Mouse (Mus musculus): Measurements from ENCODE around the gene Wrap53. TPM values are rescaled to one million over a fixed set of nuclear protein-coding genes. Genes with fewer than 3 reads are reported as not detected.

The Wrap53 gene
- polyA plus RNA-seq, 1 experiment from 2014 or later: 13.3 TPM

GRCm38 (mm10) chr11:69528031-69528390 lies 52.0 kb downstream of the Wrap53 start:
- H3K9me3 ChIP-seq (replicated peaks): no peaks in the 10 kb centered on the region
- H3K4me3 ChIP-seq: no peak overlapping the region
- WGBS: 87% methylated on average over 4 of the region's 4 CpGs
- peaks cover 5% of the 10 kb centered on the region; the same call in 1 of the 2 replicates for H3K4me1 ChIP-seq (replicated peaks)
- no peak for ATAC-seq (replicated peaks; ENCODE audit: insufficient number of reproducible peaks, insufficient read depth, low FRiP score, low read depth)
- no peak overlapping the region for H3K9ac ChIP-seq
- peaks cover 4% of the 10 kb centered on the region; the same call in 1 of the 2 replicates for H3K27me3 ChIP-seq
- no peak overlapping the region for H3K4me2 ChIP-seq
- H3K36me3 ChIP-seq: no peaks in the 10 kb centered on the region
- no peak overlapping the region for H3K27ac ChIP-seq

- Histone ChIP-seq H3K4me3 (peak overlapping the region; percentile 38), H3K36me3 (no peaks in the 10 kb centered on the region), H3K27me3 (peaks cover 4% of the 10 kb centered on the region; the same call in 1 of the 2 replicates), H3K9me3 (replicated peaks) (no peaks in the 10 kb centered on the region), H3K9ac (peak overlapping the region; percentile 34; the same call in 1 of the 2 replicates), H3K4me2 (peak overlapping the region; percentile 68), H3K27ac (peak overlapping the region; percentile 13; the same call in 1 of the 2 replicates), H3K4me1 (replicated peaks) (peaks cover 5% of the 10 kb centered on the region; the same call in 1 of the 2 replicates)
- ATAC-seq (replicated peaks; ENCODE audit: insufficient number of reproducible peaks, insufficient read depth, low FRiP score, low read depth): no peak
- 17% methylated on average over 30 of the region's 30 CpGs for WGBS
Observed at GRCm38 (mm10) chr11:69527098-69528030, 52.7 kb downstream of the Wrap53 start.

- Histone ChIP-seq H3K4me1 (replicated peaks) (peaks cover 5% of the 10 kb centered on the region; the same call in 1 of the 2 replicates), H3K9me3 (replicated peaks) (no peaks in the 10 kb centered on the region), H3K9ac (no peak overlapping the region), H3K4me3 (peak overlapping the region; percentile 38), H3K36me3 (no peaks in the 10 kb centered on the region), H3K27me3 (peaks cover 4% of the 10 kb centered on the region; the same call in 1 of the 2 replicates), H3K27ac (no peak overlapping the region), H3K4me2 (peak overlapping the region; percentile 68; the same call in 1 of the 2 replicates)
- WGBS: 56% methylated on average over 4 of the region's 4 CpGs
- no peak for ATAC-seq (replicated peaks; ENCODE audit: insufficient number of reproducible peaks, insufficient read depth, low FRiP score, low read depth)
Observed at GRCm38 (mm10) chr11:69526631-69527030, 53.4 kb downstream of the Wrap53 start.

- Histone ChIP-seq H3K27me3 (peaks cover 4% of the 10 kb centered on the region; the same call in 1 of the 2 replicates), H3K9ac (no peak overlapping the region), H3K4me3 (no peak overlapping the region), H3K9me3 (replicated peaks) (no peaks in the 10 kb centered on the region), H3K4me1 (replicated peaks) (peaks cover 9% of the 10 kb centered on the region; the same call in 1 of the 2 replicates), H3K36me3 (no peaks in the 10 kb centered on the region), H3K4me2 (no peak overlapping the region), H3K27ac (no peak overlapping the region)
- ATAC-seq (replicated peaks; ENCODE audit: insufficient number of reproducible peaks, insufficient read depth, low FRiP score, low read depth): no peak
- WGBS: 88% methylated on average over 9 of the region's 9 CpGs
Observed at GRCm38 (mm10) chr11:69525661-69526060, 54.4 kb downstream of the Wrap53 start.

- Histone ChIP-seq H3K4me1 (replicated peaks) (peaks cover 18% of the 10 kb centered on the region), H3K9me3 (replicated peaks) (no peaks in the 10 kb centered on the region), H3K4me2 (no peak overlapping the region), H3K36me3 (no peaks in the 10 kb centered on the region), H3K9ac (no peak overlapping the region), H3K4me3 (no peak overlapping the region), H3K27me3 (peaks cover 4% of the 10 kb centered on the region; the same call in 1 of the 2 replicates), H3K27ac (no peak overlapping the region)
- no peak for ATAC-seq (replicated peaks; ENCODE audit: insufficient number of reproducible peaks, insufficient read depth, low FRiP score, low read depth)
- 84% methylated on average over 4 of the region's 4 CpGs for WGBS
Observed at GRCm38 (mm10) chr11:69523651-69524050, 56.4 kb downstream of the Wrap53 start.

GRCm38 (mm10) chr11:69521526-69522149 lies 58.4 kb downstream of the Wrap53 start:
- H3K9ac ChIP-seq: no peak overlapping the region
- H3K4me2 ChIP-seq: no peak overlapping the region
- H3K4me3 ChIP-seq: no peak overlapping the region
- H3K4me1 ChIP-seq (replicated peaks): peaks cover 13% of the 10 kb centered on the region
- no peak for ATAC-seq (replicated peaks; ENCODE audit: insufficient number of reproducible peaks, insufficient read depth, low FRiP score, low read depth)
- H3K27ac ChIP-seq: no peak overlapping the region
- H3K27me3 ChIP-seq: peaks cover 4% of the 10 kb centered on the region; the same call in 1 of the 2 replicates
- 66% methylated on average over 9 of the region's 9 CpGs for WGBS
- no peaks in the 10 kb centered on the region for H3K9me3 ChIP-seq (replicated peaks)
- H3K36me3 ChIP-seq: no peaks in the 10 kb centered on the region

GRCm38 (mm10) chr11:69519976-69520375 lies 60.1 kb downstream of the Wrap53 start:
- peaks cover 13% of the 10 kb centered on the region for H3K4me1 ChIP-seq (replicated peaks)
- H3K9ac ChIP-seq: no peak overlapping the region
- H3K27ac ChIP-seq: no peak overlapping the region
- no peaks in the 10 kb centered on the region for H3K36me3 ChIP-seq
- H3K27me3 ChIP-seq: peaks cover 14% of the 10 kb centered on the region
- no peak overlapping the region for H3K4me3 ChIP-seq
- H3K4me2 ChIP-seq: no peak overlapping the region
- 61% methylated on average over 4 of the region's 4 CpGs for WGBS
- H3K9me3 ChIP-seq (replicated peaks): no peaks in the 10 kb centered on the region
- ATAC-seq (replicated peaks; ENCODE audit: insufficient number of reproducible peaks, insufficient read depth, low FRiP score, low read depth): no peak

- Histone ChIP-seq H3K4me2 (no peak overlapping the region), H3K27me3 (peaks cover 18% of the 10 kb centered on the region), H3K4me3 (no peak overlapping the region), H3K27ac (no peak overlapping the region), H3K4me1 (replicated peaks) (peaks cover 15% of the 10 kb centered on the region), H3K36me3 (no peaks in the 10 kb centered on the region), H3K9me3 (replicated peaks) (no peaks in the 10 kb centered on the region), H3K9ac (no peak overlapping the region)
- 55% methylated on average over 3 of the region's 3 CpGs for WGBS
- ATAC-seq (replicated peaks; ENCODE audit: insufficient number of reproducible peaks, insufficient read depth, low FRiP score, low read depth): no peak
Observed at GRCm38 (mm10) chr11:69516661-69517060, 63.4 kb downstream of the Wrap53 start.

- no peaks in the 10 kb centered on the region for H3K9me3 ChIP-seq (replicated peaks)
- no peak for ATAC-seq (replicated peaks; ENCODE audit: insufficient number of reproducible peaks, insufficient read depth, low FRiP score, low read depth)
- H3K4me1 ChIP-seq (replicated peaks): peaks cover 19% of the 10 kb centered on the region
- WGBS: 57% methylated on average over 15 of the region's 15 CpGs
- H3K4me2 ChIP-seq: no peak overlapping the region
- no peak overlapping the region for H3K9ac ChIP-seq
- H3K27ac ChIP-seq: no peak overlapping the region
- H3K36me3 ChIP-seq: no peaks in the 10 kb centered on the region
- H3K4me3 ChIP-seq: no peak overlapping the region
- H3K27me3 ChIP-seq: peaks cover 18% of the 10 kb centered on the region
Observed at GRCm38 (mm10) chr11:69516151-69516640, 63.9 kb downstream of the Wrap53 start.

- no peak for ATAC-seq (replicated peaks; ENCODE audit: insufficient number of reproducible peaks, insufficient read depth, low FRiP score, low read depth)
- peaks cover 18% of the 10 kb centered on the region for H3K27me3 ChIP-seq
- H3K4me2 ChIP-seq: no peak overlapping the region
- H3K27ac ChIP-seq: no peak overlapping the region
- H3K4me3 ChIP-seq: no peak overlapping the region
- no peaks in the 10 kb centered on the region for H3K36me3 ChIP-seq
- no peaks in the 10 kb centered on the region for H3K9me3 ChIP-seq (replicated peaks)
- 7% methylated on average over 6 of the region's 6 CpGs for WGBS
- peaks cover 12% of the 10 kb centered on the region for H3K4me1 ChIP-seq (replicated peaks)
- no peak overlapping the region for H3K9ac ChIP-seq
Observed at GRCm38 (mm10) chr11:69513840-69514239, 66.2 kb downstream of the Wrap53 start.

Data from heart, embryonic 15.5 days (tissue).